Mouse (Mus musculus) kidney, embryonic 14.5 days (tissue): ENCODE measurements around the gene Rab11b. TPM values are rescaled to one million over a fixed set of nuclear protein-coding genes. Genes with fewer than 3 reads are reported as not detected.
"Not testable (repeated sequence)": the region's sequence is repeated elsewhere in the genome, so short reads cannot be mapped to it uniquely, and the experiment has no call there.

Experiments
- ATAC-seq: fragments of 200-750 bp; cut with Nextera tagmentation; 2 replicates; pipeline ENCODE4 v1.8.0; 2017; ENCODE audit warnings: moderate number of reproducible peaks, mild to moderate bottlenecking, moderate TSS enrichment, moderate library complexity; ENCODE audit not compliant: low FRiP score, low TSS enrichment
- H3K27ac ChIP-seq: fragments of 300-500 bp; sonication (generic); 2 replicates; pipeline ENCODE4 v1.5.1; 2014; ENCODE audit warnings: low read depth, mild to moderate bottlenecking, low read length, moderate library complexity, mixed read lengths
- H3K27me3 ChIP-seq: fragments of 300-500 bp; sonication (generic); 2 replicates; pipeline ENCODE4 v1.6.1; 2014; ENCODE audit warnings: mild to moderate bottlenecking, low read length; ENCODE audit not compliant: control insufficient read depth, insufficient read depth
- H3K36me3 ChIP-seq: fragments of 300-500 bp; sonication (generic); 2 replicates; pipeline ENCODE4 v1.6.1; 2014; ENCODE audit warnings: low read length, mixed read lengths; ENCODE audit not compliant: control insufficient read depth, insufficient read depth
- H3K4me1 ChIP-seq: fragments of 300-500 bp; sonication (generic); 2 replicates; pipeline ENCODE4 v1.6.1; 2014; ENCODE audit warnings: low read length, mixed read lengths; ENCODE audit not compliant: control insufficient read depth, insufficient read depth
- H3K4me2 ChIP-seq: fragments of 300-500 bp; sonication (generic); replicated peaks from 2 replicates; pipeline ENCODE4 v1.6.1; 2014; ENCODE audit warnings: low read depth, mild to moderate bottlenecking, low read length
- H3K4me3 ChIP-seq: fragments of 300-500 bp; sonication (generic); 2 replicates; pipeline ENCODE4 v1.5.1; 2014; ENCODE audit warnings: mild to moderate bottlenecking, low read length
- H3K9ac ChIP-seq: fragments of 300-500 bp; sonication (generic); 2 replicates; pipeline ENCODE4 v1.6.1; 2014; ENCODE audit warnings: low read depth, mild to moderate bottlenecking, low read length, moderate library complexity
- H3K9me3 ChIP-seq: fragments of 300-500 bp; sonication (generic); 2 replicates; pipeline ENCODE4 v1.6.1; 2016; ENCODE audit warnings: low read length; ENCODE audit not compliant: control insufficient read depth
- WGBS: fragments of 180-500 bp; shearing (Covaris S2); extraction: QIAGEN DNeasy Blood & Tissue Kit; methylation state at CpG from one replicate; pipeline ENCODE4 v1.1.7; 2014; 5-methylcytosine and 5-hydroxymethylcytosine counted together
- polyA plus RNA-seq: library from polyadenylated mRNA; unstranded; fragments of >200 nt; fragmentation: Nextera tagmentation; extraction: Ambion mirVana; gene quantifications from 2 replicates; pipeline ENCODE4 v1.2.1, GENCODE M21; 2014

Rab11b gene
- polyA plus RNA-seq, 1 experiment from 2014 or later, result 269 TPM

DNA sequence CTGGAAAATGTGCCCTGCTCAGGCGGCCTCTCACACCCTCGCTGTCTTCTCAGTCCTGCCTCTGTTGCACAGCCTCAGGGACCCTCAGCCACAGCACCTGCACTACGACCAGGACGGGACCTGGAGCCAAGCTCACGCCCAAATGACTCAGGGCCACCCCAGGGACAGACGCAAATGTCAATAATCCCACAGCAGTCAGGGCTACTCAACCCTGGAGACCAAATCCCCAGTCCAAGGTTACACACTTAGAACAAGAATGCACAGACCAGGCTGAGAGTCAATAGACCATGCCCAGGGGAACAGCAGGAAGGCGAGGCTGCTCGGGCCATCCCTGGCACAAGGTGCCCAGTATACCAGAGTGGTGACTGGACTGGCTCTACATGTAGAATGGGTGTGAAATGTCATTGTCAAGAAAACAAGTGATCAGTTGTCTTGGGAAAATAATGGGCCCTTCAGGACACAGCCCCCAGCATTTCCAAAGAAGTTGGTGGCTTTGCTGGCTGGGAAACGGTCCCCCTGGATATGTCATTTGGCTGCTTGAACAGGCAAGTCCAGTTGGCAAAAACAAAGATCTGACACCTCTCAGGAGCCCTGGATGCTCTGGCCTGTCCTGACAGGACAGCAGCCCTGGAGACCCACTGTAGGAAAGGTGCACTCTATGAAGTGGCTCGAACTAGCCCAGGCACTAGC is 4.8 kb downstream of the Rab11b start:
- no peak overlapping the region for H3K4me3 ChIP-seq
- peaks cover 16% of the 10 kb centered on the region; the same call in 1 of the 2 replicates for H3K36me3 ChIP-seq
- no peak overlapping the region for H3K9ac ChIP-seq
- 73% methylated on average over 10 of the region's 10 CpGs for WGBS
- no peaks in the 10 kb centered on the region for H3K27me3 ChIP-seq
- no peak overlapping the region for H3K4me2 ChIP-seq
- peaks cover 28% of the 10 kb centered on the region; the same call in 1 of the 2 replicates for H3K4me1 ChIP-seq
- no peak for ATAC-seq
- H3K9me3 ChIP-seq, result no peaks in the 10 kb centered on the region
- no peak overlapping the region for H3K27ac ChIP-seq

DNA sequence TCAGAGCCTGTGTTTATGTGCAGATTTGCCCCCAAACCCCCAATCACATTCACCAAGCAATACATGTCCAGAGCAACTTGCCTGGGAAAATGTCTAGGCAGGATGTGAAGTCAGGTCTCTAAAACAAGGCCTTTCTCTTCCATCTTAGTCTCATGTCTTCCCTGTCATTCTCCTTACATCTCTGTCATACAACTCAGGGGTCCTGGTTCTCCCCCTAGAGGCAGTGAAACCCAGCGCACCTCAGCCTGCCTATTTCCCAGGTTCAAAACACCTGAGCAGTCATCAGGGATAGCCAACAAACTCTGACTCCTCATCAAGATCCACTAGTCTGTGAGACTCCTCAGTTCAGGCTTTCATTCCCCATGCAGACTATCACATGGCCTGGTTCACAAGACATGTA is 5.7 kb downstream of the Rab11b start:
- Histone ChIP-seq H3K27ac (no peak overlapping the region), H3K9me3 (no peaks in the 10 kb centered on the region), H3K9ac (no peak overlapping the region), H3K4me2 (no peak overlapping the region), H3K4me1 (peaks cover 28% of the 10 kb centered on the region; the same call in 1 of the 2 replicates), H3K36me3 (peaks cover 24% of the 10 kb centered on the region), H3K27me3 (no peaks in the 10 kb centered on the region), H3K4me3 (no peak overlapping the region)
- ATAC-seq, result no peak
- WGBS, result 74% methylated on average over 1 of the region's 1 CpGs

DNA sequence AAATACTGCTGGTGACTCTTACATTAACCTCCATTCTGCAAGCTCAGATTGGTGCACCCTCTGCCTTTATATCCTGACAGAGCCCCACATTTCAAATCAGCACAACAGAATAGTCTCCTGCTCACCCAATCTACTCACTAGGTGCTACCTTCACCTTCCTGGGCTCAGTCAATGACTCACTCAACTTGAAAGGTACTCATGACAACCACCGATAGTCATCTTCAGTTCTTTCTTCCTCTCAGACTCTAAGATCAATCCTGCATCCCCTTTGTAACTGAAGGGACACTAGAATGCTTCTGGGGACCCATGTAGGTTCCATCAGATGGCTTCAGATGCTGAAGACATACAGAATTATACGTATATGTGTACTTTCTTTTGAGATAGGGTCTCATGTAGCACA is 8.0 kb downstream of the Rab11b start:
- 92% methylated on average over 2 of the region's 2 CpGs for WGBS
- peaks cover 13% of the 10 kb centered on the region; the same call in 1 of the 2 replicates for H3K4me1 ChIP-seq
- H3K27ac ChIP-seq, result no peak overlapping the region
- H3K9me3 ChIP-seq, result no peaks in the 10 kb centered on the region
- no peak overlapping the region for H3K4me3 ChIP-seq
- ATAC-seq, result no peak
- no peaks in the 10 kb centered on the region for H3K27me3 ChIP-seq
- H3K9ac ChIP-seq, result no peak overlapping the region
- peaks cover 45% of the 10 kb centered on the region for H3K36me3 ChIP-seq
- no peak overlapping the region for H3K4me2 ChIP-seq

DNA sequence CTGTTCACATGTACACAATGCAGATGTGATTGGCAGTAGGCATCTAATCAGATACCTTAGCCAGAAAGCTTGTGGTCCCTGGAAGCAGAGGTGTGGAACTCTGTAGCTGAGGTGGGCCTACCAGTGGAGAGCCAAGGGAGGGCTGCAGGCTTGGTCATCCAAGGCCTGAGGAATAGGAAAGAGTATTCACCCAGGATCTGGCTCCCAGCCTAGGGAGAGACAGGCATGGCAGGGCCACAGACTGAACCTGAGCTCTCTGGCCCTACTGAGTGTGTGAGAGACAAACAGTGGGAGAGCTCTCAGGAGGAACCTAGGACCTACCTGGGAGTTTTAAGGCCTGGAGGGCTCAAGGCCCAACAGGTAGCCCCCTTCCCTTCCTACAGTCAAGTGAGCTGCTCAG is 9.1 kb downstream of the Rab11b start:
- Histone ChIP-seq H3K4me3 (no peak overlapping the region), H3K36me3 (peaks cover 48% of the 10 kb centered on the region), H3K9ac (no peak overlapping the region; the same call in 1 of the 2 replicates), H3K9me3 (no peaks in the 10 kb centered on the region), H3K4me2 (no peak overlapping the region), H3K27ac (no peak overlapping the region), H3K27me3 (no peaks in the 10 kb centered on the region), H3K4me1 (peaks cover 10% of the 10 kb centered on the region; the same call in 1 of the 2 replicates)
- ATAC-seq, result no peak

DNA sequence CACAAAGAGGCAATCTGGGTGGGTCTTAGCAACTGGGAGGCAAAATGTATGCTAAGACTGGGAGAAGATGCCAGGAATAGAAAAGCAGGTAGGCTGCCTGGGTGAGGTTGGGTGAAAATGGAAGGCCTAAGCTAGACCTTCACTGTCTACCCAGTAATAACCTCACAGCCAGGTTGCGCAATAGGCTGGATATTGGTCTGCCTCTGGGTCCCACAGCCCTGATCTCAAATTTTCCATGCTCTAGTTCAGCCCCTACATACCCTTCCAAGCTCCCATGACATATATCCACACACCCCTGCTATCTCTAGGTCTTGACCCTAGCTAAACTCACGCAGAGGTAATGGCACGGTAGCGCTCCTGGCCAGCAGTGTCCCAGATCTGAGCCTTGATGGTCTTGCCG is 10.9 kb downstream of the Rab11b start:
- H3K4me2 ChIP-seq, result no peak overlapping the region
- ATAC-seq, result no peak
- H3K4me3 ChIP-seq, result no peak overlapping the region
- peaks cover 58% of the 10 kb centered on the region for H3K36me3 ChIP-seq
- WGBS, result 94% methylated on average over 5 of the region's 5 CpGs
- H3K9me3 ChIP-seq, result no peaks in the 10 kb centered on the region
- H3K27ac ChIP-seq, result no peak overlapping the region
- H3K4me1 ChIP-seq, result no peaks in the 10 kb centered on the region
- H3K9ac ChIP-seq, result no peak overlapping the region
- no peaks in the 10 kb centered on the region for H3K27me3 ChIP-seq

DNA sequence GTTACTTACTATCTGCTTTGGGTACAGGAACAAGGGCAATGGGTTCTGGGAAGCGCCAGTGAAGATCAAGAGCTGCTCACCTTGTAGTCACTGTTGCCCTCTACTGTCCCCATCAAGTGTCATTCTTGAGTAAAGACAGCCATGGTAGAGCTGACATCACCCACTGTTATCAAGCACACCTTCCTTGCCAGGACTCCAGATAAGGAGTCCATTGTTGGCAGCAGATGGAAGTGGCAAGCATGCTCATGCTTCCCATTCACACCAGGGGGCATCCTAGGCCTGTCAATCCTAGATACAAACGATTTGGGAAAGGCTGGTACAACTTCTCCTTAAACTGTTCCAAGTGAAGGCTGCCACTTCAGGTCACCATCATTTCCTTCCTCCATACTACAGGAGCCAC is 14.3 kb downstream of the Rab11b start:
- Histone ChIP-seq H3K4me1 (no peaks in the 10 kb centered on the region), H3K4me2 (no peak overlapping the region), H3K36me3 (peaks cover 48% of the 10 kb centered on the region), H3K27me3 (no peaks in the 10 kb centered on the region), H3K9me3 (no peaks in the 10 kb centered on the region), H3K27ac (no peak overlapping the region), H3K4me3 (no peak overlapping the region), H3K9ac (no peak overlapping the region)
- 81% methylated on average over 2 of the region's 2 CpGs for WGBS
- ATAC-seq, result no peak

DNA sequence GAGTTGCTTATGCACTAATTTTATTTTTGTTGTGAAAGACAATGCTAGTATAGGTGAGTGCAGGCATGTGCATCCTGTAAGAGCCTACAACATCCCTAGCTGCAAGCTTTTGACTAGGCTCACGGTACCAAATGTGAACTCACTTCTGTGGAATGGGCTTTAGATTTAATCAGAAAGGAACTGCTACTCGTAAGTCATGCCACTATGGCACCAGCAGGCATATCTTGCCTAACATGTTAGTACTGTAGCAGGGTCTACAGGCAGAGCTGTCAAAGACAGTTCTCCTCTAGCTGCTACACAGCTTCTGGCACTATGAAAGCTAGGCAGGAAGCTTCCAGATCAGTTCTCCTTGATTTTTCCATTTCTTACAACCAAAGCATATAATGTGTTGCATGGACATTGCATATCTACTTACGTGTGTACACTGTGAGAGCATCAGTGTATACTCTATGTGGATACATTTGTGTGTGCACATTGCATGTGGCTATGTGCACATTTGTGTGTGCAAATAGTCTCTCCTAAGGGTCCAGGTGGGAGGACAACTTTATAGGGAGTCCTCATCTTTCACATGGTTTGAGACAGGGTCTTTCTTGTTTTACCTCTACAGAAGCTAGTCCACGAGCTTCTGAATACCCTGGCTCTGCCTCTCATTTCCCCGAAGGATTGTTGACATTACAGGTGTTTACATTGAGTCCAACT is 15.5 kb downstream of the Rab11b start:
- H3K4me1 ChIP-seq, result no peaks in the 10 kb centered on the region
- no peak for ATAC-seq
- no peaks in the 10 kb centered on the region for H3K27me3 ChIP-seq
- H3K27ac ChIP-seq, result no peak overlapping the region
- no peaks in the 10 kb centered on the region for H3K9me3 ChIP-seq
- 88% methylated on average over 5 of the region's 5 CpGs for WGBS
- no peak overlapping the region for H3K4me3 ChIP-seq
- no peak overlapping the region for H3K9ac ChIP-seq
- no peak overlapping the region for H3K4me2 ChIP-seq
- peaks cover 39% of the 10 kb centered on the region for H3K36me3 ChIP-seq

DNA sequence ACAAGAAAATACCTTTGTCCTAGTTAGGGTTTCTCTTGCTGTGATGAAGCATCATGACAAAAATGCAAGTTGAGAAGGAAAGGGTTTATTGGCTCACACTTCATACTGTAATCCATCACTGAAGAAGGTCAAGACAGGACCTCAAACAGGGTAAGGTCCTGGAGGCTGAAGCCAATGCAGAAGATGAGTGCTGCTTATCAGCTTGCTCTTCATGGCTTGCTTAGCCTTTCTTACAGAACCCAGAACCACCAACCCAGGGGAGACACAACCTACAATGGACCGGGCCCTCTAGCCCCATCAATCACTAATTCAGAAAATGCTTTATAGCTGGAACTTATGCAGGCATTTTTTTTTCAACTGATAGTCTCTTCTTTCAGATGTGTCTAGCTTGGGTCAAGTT is 17.9 kb downstream of the Rab11b start:
- 97% methylated on average over 1 of the region's 1 CpGs for WGBS
- ATAC-seq, result no peak
- no peak overlapping the region for H3K9ac ChIP-seq

DNA sequence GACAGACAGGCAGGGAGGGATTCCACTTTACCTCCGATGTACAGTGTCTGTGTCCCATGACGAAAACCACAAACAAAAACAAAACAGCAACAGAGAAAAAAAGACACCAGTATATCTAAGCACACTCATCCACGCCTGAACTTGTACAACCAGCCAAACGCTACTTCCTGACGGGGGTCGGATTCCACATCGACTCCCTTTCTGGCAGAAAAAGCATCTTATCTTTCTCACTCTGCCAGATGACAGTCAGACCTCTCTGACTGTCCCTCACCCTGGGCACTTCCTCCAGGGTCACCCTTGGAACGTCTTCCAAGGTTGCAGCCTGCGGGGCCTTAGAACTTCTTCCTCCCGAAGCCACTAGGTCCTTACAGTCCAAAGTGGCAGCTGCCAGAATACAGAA is 26.8 kb downstream of the Rab11b start:
- not testable (repeated sequence) for H3K9me3 ChIP-seq, H3K9ac ChIP-seq, H3K4me1 ChIP-seq, H3K36me3 ChIP-seq, H3K27me3 ChIP-seq, ATAC-seq, H3K4me3 ChIP-seq, H3K27ac ChIP-seq, H3K4me2 ChIP-seq
- WGBS, result 56% methylated on average over 10 of the region's 10 CpGs

More for the DNA sequence above, 17.9 kb downstream of the Rab11b start:
- H3K4me2 ChIP-seq, result no peak overlapping the region
- no peaks in the 10 kb centered on the region for H3K27me3 ChIP-seq
- no peaks in the 10 kb centered on the region for H3K9me3 ChIP-seq
- no peak overlapping the region for H3K27ac ChIP-seq
- no peak overlapping the region for H3K4me3 ChIP-seq
- peaks cover 17% of the 10 kb centered on the region; the same call in 1 of the 2 replicates for H3K36me3 ChIP-seq
- H3K4me1 ChIP-seq, result no peaks in the 10 kb centered on the region
